Mouse (Mus musculus) c-Kit-negative CD71-positive TER-119-positive erythroid progenitor cells, embryonic 14.5 days (primary cell): ENCODE measurements around the gene Tfdp1.

ENCODE experiments used
- DNase-seq: peaks from one replicate; pipeline ENCODE4 v3.0.0-alpha.2; 2013; ENCODE audit warnings: low read depth, low spot score

Tfdp1 gene

GRCm38 (mm10) chr8:13353155-13353833 lies 14.7 kb downstream of the Tfdp1 start:
- no peak for DNase-seq

- DNase-seq: no peak
These were observed 15.3 kb downstream of the Tfdp1 start for GRCm38 (mm10) chr8:13353883-13354282.

GRCm38 (mm10) chr8:13356221-13356620 lies 17.7 kb downstream of the Tfdp1 start:
- DNase-seq: no peak

- DNase-seq: no peak
These were observed 18.1 kb downstream of the Tfdp1 start for GRCm38 (mm10) chr8:13356681-13357080.

GRCm38 (mm10) chr8:13360213-13360612 lies 21.7 kb downstream of the Tfdp1 start:
- DNase-seq: no peak

GRCm38 (mm10) chr8:13361865-13362264 lies 23.3 kb downstream of the Tfdp1 start:
- no peak for DNase-seq

- DNase-seq: no peak
These were observed 34.7 kb downstream of the Tfdp1 start for GRCm38 (mm10) chr8:13373151-13373662.

GRCm38 (mm10) chr8:13381630-13382029 lies 43.1 kb downstream of the Tfdp1 start:
- no peak for DNase-seq

GRCm38 (mm10) chr8:13382536-13382935 lies 44.0 kb downstream of the Tfdp1 start:
- no peak for DNase-seq

- no peak for DNase-seq
These were observed 44.4 kb downstream of the Tfdp1 start for GRCm38 (mm10) chr8:13382999-13383398.

- DNase-seq: no peak
These were observed 47.8 kb downstream of the Tfdp1 start for GRCm38 (mm10) chr8:13386366-13386765.

- DNase-seq: no peak
These were observed 49.2 kb downstream of the Tfdp1 start for GRCm38 (mm10) chr8:13387728-13388127.

- DNase-seq: no peak
These were observed 50.2 kb downstream of the Tfdp1 start for GRCm38 (mm10) chr8:13388744-13389143.

GRCm38 (mm10) chr8:13393869-13394268 lies 55.3 kb downstream of the Tfdp1 start:
- DNase-seq: no peak

- no peak for DNase-seq
These were observed 58.2 kb downstream of the Tfdp1 start, which contains the start of gene Atp4b for GRCm38 (mm10) chr8:13396725-13397124. Gene Atp4b (minus strand): TSS chr8:13396825.

GRCm38 (mm10) chr8:13403517-13403916 lies 65.0 kb downstream of the Tfdp1 start:
- no peak for DNase-seq

- DNase-seq: no peak
These were observed 66.1 kb downstream of the Tfdp1 start, which contains the start of gene Grk1 for GRCm38 (mm10) chr8:13404666-13405131. Gene Grk1 (plus strand): TSS chr8:13405081.

- no peak for DNase-seq
These were observed 67.5 kb downstream of the Tfdp1 start for GRCm38 (mm10) chr8:13406011-13406410.

- peak; percentile 16 for DNase-seq
These were observed 73.0 kb downstream of the Tfdp1 start for GRCm38 (mm10) chr8:13411597-13411996.

GRCm38 (mm10) chr8:13412891-13413558 lies 74.5 kb downstream of the Tfdp1 start:
- peak; percentile 12 for DNase-seq

- DNase-seq: no peak
These were observed 75.4 kb downstream of the Tfdp1 start for GRCm38 (mm10) chr8:13413823-13414390.

- DNase-seq: no peak
These were observed 77.3 kb downstream of the Tfdp1 start for GRCm38 (mm10) chr8:13415879-13416278.
